Mouse (Mus musculus) urinary bladder, postnatal 4 days (tissue): Measurements from ENCODE around the gene Ubl4b.

Experiments used
- DNase-seq, 2 experiments: peaks; one replicate each; pipeline ENCODE4 v3.0.0; 2021 to 2022; ENCODE audit warnings: low spot score in 2 of 2

The Ubl4b gene

DNA sequence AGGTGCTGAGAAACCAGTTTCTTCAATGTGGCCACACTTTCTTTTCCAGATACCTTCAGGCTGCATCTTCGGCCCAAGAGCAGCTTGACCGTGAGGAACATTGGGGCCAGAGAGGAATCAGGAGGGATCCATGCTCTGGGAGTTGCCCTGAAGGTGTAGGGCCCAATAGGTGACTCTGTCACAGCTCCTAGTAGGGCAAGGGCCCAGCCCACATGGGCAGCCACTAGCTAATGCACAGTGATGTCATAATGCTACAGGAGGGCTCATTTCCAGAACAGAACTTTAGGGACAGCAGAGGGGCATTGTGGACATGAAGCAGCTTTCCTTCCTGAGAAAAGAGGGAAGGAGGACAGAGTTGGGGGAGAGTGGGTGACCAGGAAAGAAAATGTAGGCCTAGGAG is at the start of gene Ubl4b:
Ubl4b (minus strand) TSS at position 232 of the 400 bp plus-strand sequence.
- no peak for DNase-seq

DNA sequence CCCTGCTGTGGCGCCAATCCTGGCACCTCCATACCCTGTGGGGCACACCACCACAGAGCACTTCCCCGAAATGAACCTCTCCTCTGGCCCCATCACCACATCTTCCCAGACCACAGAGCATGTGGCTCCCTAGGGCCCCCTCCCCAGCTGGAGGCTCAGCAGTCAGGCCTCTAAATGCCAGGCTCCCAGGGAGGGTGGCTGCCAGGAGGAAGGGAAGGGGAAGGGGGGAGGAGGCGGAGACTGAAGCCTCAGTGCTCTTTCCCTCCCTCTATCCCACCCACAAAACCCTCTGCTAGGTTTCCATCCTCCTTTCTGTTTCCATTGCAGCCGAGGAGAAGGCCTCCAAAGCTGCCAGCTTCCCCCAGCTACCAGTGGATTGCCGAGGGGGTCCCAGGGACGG is 45.3 kb upstream of the Ubl4b start:
- no peak for DNase-seq

DNA sequence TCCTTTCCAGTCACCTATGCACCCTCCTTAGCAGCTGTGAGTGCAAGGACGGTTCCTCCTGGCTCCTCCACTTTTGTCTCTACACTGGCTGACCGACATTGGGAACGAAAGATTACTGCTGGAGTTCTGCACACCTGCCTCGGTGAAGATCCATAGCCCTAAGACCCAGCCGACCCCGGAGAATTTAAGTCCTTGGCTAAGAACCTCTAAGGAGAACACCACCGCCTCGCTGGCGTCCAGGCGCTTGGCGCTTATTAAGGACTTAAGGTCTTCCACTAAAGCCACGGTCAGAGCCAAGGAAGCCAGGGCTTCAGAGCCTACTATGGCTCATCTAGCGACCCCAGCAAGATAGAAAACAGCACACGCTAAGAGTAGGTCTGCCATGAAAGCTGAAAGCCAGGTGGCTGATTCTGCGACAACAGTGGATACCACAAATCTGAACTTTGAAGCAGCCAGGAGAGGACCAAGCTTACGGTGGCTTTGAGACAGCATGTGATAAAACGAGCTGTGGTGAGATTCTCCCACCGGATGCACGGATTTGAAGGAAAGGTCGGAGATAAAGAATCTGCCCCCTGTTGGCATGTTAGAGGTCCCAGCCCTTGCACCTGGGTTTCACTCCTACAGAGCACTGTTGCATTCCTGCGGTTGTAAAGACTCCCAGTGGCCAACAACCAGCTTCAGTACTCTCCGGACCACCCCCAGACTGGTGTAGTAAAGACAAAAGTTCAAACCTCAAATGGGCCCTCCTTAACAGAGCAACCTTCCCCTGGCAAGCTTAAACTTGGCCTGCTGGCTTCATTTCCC is 42.9 kb upstream of the Ubl4b start:
- no peak for DNase-seq

DNA sequence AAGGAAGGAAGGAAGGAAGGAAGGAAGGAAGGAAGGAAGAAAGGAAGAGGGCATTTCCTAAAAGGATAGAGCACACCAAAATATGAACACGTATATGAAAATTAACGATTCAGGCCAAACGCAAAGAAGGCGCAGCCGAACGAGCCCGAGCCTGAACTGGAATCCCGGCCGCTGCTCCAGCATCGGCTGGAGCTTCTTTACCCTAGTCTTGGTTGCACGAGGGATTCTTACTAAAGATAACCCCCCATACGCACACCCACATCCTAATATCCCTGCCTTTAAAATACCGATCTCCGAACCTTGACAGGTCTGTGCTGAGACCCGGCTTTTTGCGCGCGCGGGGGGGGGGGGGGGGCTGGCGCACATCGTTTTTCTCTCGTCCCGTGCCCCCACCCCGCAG is 42.3 kb upstream of the Ubl4b start:
- no peak for DNase-seq

DNA sequence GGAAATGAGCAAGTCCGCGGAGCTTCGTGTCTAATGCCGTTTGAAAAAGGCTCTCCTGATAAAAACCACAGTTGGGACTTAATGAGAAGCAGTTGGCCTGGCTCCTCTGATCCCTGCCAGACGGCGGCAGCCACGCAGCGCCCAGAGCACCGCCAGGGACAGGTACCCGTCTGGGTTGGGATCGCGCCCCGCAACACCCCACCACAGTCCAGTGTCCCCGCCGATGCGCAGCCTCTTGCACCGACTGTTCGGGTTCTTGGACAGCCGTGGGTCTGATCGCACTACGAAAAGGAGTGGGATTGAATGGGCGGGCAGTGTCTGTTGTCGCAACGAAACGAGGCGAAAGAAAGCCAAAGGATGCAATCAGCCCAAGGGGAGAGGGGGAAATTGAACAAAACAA is 41.7 kb upstream of the Ubl4b start:
- no peak for DNase-seq

DNA sequence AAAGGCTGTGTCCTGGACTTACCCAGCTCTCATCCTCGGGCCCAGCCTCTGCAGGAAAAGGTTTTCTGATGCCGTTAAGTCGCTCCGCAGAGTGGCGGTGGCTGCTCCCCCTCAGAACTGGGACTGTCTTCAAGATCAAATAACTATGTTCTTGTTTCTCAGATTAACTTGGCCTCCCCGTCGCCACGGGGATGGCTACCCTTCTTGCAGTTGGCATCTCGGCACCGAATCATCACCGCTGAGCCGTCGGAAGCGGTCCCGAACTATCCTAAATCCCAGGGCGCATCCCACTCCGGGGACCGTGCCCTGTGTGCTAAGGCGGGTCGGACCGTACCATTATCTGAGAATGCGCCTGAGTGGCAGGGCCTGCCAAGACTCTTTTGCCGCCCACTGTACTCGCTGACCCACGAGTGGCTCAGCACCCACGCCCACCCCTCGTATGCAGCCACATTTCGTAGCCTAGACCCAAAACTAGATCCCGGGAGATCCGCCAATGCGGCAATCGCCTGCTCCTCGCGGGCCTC is 41.1 kb upstream of the Ubl4b start:
- DNase-seq: no peak

DNA sequence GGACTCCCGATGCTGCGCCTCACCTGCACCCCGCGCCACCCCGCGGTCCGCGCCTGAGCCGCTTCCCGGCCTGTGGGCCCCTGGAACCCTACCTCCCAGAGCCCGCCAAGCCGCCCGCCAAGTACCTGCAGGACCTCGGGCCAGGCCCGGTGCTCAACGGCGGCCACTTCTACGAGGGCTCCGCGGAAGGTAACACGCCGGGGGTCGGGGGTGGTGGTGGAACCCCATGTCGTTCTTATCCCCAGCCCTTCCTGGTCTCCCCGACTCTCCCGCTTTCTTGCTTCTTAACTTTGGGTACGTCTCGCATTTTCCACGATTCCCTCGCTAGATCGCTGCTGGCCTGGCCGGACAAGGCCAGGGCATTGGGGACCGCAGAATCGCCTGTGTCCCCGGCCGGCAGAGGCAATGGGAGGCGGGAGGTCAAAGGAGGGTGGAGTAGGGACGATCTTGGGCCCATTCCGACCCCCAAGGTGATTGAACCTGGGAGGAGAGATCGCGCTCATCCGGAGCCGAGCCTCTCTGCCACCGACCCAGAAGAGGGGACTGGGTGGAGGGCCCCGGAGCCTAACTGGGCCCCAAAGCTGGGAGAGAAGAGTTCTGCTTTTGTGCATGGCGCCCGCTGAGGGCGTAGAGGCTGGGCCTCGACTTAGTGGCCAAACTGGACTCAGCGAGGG is 40.5 kb upstream of the Ubl4b start:
- DNase-seq: no peak

DNA sequence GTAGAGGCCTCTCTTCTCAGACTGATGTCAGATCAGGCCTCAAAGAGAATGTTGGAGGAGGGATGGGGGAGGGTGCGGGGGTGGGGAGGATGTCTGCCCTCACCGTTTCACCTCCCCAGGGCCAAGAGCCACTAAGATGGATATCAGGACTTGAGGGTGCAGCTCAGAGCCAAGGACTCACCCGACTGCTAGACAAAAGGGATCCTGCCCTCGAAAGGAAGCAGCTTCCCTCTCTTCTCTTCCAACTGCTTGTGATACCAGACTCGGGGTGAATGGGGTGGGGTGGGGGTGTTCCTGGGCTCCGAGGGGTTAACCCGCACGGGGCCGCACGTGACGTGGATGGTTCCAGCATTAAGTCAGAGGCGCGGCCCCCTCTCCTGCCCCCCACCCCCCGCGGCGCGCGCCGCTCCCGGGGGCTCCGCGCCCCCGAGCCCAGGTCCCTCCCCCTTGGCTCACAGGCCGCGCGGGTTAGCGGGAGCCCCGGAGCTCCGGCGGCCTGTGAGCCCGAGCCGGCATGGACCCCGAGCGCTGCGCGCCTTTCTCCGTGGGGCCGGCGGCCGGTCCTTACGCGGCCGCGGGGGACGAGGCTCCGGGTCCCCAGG is 39.9 kb upstream of the Ubl4b start, which contains the start of gene Alx3:
Alx3 (plus strand) TSS at position 370 of the 602 bp plus-strand sequence.
- DNase-seq: no peak

DNA sequence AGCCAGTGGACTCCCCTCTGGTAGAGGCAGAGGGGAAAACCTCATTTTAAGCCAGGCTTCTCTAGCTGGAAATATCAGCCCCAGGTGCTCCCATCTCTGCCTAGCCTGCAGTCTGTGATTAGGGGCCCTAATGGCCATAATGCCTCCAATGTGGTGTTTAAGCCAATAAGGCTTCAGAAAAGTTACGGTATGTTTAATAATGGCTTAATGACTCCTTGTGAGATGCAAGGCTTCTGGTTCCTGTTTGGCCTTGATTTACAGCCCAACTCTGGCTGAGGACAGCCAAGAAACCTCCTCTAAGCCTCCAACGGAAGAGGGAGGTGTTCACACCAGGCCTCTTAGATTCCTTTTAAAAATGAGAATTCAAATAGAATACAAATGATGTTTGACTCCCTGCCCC is 38.8 kb upstream of the Ubl4b start:
- DNase-seq: no peak

DNA sequence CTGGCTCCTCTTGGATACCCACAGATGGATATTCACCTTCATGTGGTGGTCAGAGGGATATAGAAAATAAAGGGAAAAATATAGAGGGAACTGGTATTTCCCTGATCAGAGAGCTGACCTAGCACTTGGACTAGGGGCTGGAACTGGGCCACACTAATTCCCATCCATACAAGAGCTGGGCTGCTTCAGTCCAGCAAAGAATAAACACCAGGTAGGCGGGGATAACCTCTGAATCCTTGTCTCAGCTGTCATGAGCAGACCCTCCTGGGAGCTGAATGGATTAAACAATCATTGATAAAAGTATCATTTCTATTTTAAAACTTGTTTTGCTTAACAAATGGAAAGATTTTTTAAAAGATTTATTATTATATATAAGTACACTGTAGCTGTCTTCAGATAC is 36.7 kb upstream of the Ubl4b start:
- DNase-seq: no peak

DNA sequence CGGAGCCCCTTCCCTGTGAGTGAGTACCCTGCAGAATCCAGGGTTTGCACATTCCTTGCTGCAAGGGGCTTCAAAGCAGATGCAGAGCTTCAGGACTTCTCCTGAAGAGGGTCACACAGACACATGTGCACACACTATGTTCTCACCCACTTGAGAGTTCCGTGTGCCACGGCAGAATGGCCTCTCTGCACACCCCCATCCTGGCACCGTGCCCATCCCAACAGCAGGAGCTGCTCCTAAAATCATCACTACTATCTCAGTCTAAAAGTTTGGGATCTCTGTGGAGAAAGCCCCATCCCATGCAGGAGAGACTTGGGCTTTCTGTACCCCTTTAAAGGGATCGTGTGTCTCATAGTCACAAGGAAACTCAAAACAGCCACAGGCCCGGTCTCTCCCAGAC is 31.6 kb upstream of the Ubl4b start:
- DNase-seq: no peak

DNA sequence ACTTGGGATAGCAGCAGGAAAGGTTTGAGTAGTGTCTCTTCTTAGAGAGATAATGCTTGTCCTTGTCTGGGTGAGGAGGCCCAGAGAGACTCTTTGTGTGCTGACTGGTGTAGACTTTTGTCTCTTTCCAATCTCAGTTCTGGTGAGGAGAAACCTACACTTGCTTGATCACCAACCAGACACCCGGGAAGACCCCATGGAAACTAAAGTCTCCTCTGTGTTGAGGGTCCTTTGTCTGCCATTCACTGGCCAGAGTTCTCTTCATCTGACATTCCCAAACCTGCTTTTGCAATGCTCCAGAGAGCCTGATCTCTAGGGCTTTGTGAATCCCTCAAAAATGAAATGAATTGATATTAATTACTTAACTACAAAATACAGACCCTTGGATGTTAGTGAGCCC is 29.0 kb upstream of the Ubl4b start:
- DNase-seq: no peak

DNA sequence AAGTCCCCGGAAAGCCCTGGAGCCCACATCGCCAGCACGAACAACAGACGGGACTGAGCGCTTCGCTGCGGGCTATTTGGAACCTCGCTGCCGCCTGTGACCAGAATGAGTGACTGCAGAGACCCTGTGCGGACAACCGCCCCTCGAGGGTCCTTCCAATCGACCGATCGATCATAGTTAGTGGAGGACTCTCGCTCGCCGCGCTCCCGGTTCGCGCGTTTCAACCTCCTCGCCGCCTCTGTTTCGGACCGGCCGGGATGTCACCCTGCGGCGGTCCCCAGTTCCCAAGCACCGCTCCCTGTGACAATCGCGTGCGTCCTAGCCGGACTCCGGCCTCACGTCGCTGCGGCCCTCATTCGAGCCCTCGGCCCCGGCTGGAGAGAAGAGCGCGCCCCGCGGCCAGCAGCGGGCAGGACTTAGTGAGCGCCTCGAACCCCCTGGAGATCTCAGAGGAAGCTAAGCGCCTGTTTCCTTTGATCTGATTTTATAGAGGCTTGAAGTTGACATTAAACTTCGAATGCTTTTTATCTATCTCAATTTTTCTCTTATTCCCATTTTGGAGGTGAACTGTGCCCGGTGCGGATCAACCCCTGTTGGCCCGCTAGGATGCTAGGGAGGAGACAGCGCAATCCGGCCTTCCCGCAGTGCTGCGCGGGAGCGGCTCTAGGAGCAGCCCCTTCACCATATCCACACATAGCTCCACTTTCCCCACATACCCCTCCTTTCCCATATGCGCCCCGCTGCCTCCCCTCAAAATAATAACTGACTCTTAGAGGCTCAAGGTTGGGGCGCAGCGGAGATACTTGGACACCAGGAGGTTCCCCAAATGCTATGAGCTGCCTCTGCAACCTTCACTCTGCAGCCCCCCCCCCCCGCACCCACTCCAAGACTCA is 28.2 kb upstream of the Ubl4b start:
- no peak for DNase-seq

DNA sequence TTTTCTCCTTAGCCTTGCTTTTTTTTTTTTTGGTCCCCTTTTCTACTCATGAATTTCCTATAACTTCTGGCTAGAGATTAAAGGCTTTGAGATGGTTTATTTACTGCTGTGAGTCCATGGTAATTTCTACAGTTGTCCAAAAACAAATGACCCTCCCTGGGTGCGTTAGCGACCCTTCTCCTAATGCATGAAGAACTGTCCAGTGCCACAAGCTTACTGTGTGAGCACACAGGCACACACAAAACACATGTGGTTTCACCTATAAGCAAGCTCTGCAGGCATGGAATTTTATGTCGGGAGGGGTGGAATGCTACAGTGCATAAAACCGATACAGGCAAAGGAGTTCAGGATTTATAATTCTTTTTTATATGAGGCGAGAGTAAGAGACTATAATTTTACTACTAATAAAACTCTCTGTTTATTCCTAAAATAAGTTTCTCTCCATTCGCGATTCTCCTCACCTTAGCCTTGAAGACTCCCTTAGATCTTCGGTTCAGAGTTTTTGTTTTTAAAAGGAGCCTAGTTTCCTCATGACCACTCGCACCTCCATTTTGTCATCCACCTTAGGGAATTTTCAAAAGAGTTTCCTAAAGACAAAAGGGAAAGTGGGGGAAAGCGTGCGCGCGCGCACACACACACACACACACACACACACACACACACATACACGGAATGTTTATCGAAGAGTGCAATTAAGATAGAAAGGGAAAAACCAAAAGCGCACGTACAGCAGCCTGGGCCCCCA is 27.4 kb upstream of the Ubl4b start:
- DNase-seq: no peak

DNA sequence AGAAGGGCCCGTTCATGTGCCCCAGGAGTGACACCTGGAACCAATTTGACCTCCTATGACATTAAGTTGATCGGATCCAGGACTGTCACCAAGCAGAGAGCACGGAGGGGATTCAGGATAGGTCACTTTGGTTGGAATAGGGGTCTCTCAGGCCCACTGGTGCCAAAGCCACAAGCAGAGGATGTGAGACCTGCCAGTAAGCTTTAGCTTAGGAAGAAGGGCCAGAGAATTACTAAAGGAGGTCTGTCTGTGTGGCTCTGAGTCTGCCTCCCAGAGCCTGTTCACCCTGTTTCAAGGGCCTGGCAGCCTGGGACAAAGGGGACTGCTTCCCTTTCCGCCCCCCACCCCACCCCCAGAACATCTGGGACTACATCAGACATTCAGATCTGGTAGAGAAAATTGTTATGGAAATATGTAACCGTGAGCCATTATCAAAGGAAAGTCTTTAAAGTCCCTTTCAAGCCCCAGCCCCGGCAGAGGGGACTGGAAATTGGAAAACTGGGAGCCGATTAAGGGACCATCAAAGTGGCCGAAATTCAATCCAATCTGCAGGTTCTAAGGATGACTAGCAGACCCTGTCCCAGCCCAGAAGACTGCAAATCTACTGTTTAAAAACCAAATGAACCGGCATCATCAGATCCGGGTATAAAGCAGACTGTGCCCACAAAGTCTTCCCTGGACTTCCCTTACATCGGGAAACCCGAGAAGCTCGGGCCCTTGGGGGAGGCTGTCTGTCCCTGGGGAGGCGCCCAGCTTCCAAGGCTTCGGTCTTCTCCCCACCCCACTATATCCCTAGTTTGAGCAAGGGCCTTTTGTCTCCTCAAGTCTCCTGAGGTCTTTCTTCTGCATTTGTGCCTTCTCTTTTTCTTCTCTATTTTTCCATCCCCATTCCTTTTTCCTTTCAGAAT is 26.5 kb upstream of the Ubl4b start:
- no peak for DNase-seq

DNA sequence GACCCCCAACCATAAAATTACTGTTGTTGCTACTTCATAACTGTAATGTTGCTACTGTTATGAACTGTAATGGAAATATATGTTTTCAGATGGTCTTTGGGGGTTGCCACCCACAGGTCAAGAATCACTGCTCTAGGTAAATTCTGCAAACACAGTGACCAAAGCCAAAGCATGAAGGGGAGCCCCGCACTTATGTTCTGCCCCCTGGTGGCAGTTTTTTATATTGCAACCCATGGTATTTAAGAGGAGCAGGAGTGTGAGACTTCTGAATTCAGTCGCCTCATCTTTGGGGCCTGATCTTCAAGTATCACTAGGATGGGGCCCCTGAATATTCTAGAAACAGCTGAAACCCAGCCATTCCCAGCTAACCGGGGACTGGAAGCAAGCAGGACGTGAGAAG is 24.6 kb upstream of the Ubl4b start:
- DNase-seq: peak in 1 of 2 experiments; percentile 74

DNA sequence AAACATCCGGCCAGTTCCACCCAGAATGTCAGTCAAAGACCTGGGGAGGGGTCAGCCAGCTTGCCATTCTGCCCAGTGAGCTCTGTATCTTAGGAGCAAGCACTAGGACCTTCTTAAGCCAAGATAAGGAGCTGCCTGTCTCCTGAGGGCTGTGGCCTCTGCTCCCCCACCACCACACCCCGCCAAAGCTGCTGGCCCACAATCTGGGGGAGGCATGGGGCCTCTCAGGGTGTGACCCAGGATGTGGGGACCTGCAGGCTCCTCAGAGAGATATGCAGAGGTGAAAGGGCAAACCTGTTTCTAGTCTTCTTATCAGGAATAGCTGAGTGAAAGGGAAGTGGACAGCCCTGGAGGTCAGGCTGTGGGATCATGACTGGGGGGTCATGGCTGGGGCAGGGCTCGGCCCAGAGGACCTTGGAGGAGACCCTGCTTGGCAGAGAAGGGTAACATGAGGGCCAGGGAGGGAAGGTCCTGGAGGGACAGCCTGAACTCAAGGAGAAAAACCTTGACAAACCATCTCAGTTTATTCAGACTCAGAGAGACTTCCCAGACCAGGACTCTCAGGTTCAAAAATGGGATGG is 23.0 kb upstream of the Ubl4b start:
- DNase-seq: no peak

DNA sequence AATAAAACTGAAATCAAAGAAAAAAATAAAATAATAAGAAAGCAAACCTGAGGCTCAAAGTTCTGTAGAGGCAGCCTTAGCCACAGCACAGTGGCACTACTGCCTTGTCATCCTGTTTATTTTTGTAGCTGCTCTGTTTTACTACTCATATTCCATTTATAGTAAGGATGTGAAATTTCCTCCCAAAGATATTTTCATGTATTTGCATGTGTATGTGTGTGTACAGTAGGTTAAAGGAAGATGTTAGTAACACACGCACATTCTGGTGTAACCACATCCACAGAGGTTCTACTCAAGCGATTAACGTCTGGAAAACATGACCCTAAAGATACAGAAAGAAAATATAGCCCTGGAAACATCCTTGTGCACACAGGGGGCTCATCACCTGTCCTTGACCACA is 21.9 kb upstream of the Ubl4b start:
- DNase-seq: no peak

DNA sequence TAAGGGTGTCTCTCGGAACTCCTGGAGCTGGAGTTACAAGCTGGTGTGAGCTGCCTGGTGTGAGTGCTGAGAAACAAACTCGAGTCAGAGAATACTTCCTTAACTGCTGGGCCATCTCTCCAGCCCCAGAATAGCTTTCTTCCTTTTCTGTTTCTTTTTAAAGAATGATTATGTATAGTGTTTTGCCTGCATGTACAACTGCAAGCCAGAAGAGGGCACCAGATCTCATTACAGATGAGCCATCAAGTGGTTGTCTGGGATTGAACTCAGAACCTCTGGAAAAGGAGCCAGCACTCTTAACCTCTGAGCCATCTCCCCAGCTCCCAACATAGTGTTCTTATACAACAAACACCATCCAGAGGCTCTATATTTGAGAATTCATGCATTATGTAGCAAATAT is 16.3 kb upstream of the Ubl4b start:
- DNase-seq: no peak

DNA sequence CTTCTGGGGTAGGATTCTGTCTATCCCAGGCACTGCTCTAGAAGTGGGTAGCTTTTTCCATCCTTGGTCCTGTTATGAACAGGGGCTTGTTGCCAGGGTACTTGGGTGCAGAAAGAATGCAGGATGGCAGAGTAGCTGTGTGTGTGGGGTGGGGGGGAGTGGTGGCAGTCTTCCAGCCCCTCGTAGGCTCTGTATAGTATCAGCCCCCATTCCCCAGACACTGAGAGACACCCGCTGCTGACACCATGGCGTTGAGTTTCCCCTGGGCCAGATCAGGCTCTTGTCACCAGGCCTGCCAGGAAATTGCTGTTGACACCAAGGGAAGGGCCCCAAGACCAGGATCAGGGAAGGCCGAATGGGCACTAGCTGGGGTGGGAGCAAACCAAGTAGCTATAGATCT is 13.8 kb upstream of the Ubl4b start:
- no peak for DNase-seq
